Mouse (Mus musculus) heart, postnatal 36 days (tissue): ENCODE measurements around the gene U2surp. TPM values are rescaled to one million over a fixed set of nuclear protein-coding genes. Genes with fewer than 3 reads are reported as not detected.

Experiments
- DNase-seq, 2 experiments: peaks; one replicate each; pipeline ENCODE4 v3.0.0; 2021 to 2022
- intact Hi-C: fragments of 180-260 bp; cut with DNase I; formaldehyde crosslinking; loops from one replicate; pipeline ENCODE4 v1.15.1; 2025
- total RNA-seq, 2 experiments: library from RNA; stranded (reverse); gene quantifications; 2 replicates each; pipeline ENCODE4 v1.2.3; 2021

U2surp gene
- 10 to 100 TPM; 30.8 to 40.2 TPM for total RNA-seq

- intact Hi-C loops: loop anchor here (1.0 to 10.0 kb wide), 2 partner anchors 346 to 443 kb away; partner anchors contain the start of genes Atr and Xrn1
These were observed at the start of gene U2surp for GRCm38 (mm10) chr9:95511472-95512330. U2surp (minus strand) TSS chr9:95511996.

DNA sequence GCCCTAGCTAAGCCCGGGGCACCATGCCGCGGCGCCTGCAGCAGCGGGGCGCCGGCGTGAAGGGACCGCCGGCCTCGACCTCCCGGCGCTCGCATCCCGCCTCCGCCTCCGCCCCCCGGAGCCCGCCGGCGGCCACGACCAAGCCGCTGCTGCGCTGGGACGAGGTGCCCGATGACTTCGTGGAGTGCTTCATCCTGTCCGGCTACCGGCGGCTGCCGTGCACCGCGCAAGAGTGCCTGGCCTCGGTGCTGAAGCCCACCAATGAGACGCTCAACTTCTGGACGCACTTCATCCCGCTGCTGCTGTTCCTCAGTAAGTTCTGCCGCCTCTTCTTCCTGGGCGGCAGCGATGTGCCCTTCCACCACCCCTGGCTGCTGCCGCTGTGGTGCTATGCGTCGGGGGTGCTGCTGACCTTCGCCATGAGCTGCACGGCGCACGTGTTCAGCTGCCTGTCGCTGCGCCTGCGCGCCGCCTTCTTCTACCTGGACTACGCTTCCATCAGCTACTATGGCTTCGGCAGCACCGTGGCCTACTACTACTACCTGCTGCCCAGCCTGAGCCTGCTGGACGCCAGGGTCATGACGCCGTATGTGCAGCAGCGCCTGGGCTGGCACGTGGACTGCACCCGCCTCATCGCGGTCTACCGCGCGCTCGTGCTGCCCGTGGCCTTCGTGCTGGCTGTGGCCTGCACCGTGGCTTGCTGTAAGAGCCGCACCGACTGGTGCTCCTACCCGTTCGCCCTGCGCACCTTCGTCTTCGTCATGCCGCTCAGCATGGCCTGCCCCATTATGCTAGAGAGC, 48.3 kb upstream of the U2surp start:
- intact Hi-C loops: loop anchor here (5.0 kb wide), 1 partner anchor 107 kb away; no protein-coding TSS in a partner anchor
- peak in 1 of 2 experiments; percentile 50 for DNase-seq

More at GRCm38 (mm10) chr9:95511472-95512330, at the start of gene U2surp:
- peak; percentile 94 for DNase-seq

DNA sequence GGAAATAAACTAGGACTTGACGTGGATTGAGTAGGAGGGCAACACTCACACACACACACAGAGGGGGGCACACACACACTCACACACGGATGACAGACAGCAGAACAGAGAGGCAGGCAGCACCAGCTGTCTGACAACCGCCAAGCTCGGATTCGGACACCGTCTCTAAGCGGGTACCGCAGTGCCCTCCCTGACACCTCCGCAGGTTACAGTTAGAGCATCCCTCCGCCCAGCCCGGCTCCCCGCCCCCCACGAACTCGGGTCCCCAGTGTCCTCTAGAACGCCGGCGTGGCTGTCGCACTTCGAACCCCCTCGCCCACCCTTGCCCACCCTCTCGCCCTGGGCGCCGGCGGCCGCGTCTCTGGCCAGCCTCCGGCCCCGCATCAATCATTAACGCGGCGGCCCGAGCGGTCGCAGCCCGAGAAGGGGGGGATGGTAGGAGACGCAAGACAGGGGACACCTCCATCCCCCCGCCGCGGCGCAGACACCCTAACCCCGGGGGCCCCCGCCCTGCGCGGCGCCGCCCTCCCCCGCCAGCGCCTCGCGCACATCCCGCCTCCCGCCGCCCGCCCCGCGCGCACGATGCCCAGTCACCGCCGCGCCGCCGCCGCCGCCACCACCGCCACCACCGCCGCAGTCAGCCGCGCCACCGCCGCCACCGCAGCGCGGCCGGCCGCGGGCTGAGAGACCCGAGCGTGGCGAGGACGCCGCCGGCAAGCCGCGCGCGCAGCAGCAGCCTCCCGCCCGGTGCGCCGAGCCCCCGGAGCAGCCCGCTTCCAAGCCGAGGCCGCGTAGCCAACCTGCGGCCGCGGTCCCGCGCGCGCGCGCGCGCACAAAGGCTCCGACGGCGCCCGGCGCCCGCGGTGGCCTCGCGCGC, 47.5 kb upstream of the U2surp start, which contains the start of gene Paqr9:
Gene Paqr9 (plus strand): TSS at position 599 of the 877 bp plus-strand sequence.
- intact Hi-C loops: no loop called here
- no peak for DNase-seq

DNA sequence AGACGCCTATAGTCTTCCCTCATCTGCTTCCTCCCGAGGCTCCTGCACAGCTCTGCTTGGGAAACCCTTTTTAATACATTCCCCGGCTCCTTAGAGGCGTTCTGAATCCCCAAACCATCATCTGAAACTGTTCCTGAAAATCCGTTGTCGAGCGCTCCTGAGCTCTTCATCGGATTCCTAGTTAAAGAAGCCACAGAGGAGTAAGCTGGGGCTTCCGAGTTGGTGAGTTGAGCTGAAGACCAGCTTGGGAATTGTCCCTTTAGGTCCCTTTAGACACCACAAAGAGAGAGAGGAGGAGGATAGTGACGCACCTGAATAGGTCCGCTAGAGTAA, 46.9 kb upstream of the U2surp start:
- intact Hi-C loops: no loop called here
- no peak for DNase-seq

- intact Hi-C loops: no loop called here
- DNase-seq: no peak
These were observed 45.9 kb upstream of the U2surp start for GRCm38 (mm10) chr9:95557722-95558121.

DNA sequence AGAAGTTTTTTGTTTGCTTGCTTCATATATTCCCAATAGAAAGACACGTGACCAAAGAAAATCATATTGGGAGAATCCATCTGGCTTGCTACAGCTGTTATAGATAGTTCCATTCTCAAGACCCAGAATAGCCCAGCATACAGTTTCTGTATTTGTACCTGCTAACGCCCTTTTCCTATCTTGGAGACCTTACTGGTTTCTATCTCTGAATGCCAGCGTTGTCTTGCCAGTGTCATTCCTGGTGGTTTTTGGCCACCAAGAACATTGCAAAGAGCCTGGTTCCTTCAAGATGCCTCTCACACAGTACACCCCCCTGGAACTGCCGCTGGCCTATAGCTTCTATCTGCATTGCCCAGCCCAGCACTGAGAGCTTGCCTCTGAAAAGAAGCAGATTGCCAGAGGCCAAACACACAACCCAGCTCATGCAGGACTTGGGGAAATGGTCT, 44.3 kb upstream of the U2surp start:
- DNase-seq: no peak
- intact Hi-C loops: no loop called here

GRCm38 (mm10) chr9:95555233-95555740, 43.5 kb upstream of the U2surp start:
- no peak for DNase-seq
- intact Hi-C loops: no loop called here

DNA sequence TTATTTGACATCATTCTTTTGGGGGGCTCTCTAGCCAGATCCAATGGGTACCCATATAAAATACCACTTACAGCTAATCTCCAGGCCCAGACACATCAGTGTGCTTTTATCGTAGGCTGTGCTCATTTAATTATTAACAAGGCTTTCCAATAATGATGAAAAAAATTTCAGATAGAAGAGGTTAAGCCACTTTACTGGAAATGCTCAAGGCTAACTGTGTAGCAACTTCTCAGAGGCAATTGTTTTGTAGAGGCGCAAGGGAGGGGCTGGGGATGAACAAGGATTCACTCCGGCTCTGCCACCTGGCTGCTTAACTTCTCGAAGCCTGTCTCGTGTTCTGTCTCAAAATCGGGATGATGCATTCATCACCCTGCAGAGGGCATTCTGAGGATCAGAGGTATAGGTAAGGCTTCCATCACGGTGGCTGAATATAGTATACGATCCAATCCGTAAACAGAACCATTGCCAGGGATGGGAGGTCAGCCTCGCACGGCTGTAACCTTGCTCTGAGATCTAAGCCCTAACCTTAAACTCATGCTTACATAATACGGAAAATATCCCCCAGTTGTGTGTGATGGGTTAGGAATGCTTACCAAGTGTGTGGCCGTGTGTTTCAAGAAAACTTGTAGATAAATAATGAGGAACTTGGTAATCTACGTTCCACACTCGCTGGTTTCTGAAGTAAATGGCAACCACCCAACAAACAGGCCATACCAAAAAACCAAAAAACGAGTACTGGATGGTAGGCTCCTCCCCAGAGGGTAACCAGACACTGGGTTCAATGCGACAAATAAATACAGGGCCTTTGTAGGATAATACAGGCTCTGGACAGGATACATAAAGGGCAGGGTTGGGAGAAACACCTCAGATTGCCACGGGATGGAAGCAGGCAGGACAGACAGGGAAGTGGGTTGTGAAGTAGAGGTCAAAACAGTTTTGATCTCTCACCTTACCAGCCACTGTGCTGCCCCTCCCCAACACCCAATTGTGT, 42.7 kb upstream of the U2surp start:
- intact Hi-C loops: loop anchor here (5.0 kb wide), 1 partner anchor 118 kb away; no protein-coding TSS in a partner anchor
- no peak for DNase-seq

DNA sequence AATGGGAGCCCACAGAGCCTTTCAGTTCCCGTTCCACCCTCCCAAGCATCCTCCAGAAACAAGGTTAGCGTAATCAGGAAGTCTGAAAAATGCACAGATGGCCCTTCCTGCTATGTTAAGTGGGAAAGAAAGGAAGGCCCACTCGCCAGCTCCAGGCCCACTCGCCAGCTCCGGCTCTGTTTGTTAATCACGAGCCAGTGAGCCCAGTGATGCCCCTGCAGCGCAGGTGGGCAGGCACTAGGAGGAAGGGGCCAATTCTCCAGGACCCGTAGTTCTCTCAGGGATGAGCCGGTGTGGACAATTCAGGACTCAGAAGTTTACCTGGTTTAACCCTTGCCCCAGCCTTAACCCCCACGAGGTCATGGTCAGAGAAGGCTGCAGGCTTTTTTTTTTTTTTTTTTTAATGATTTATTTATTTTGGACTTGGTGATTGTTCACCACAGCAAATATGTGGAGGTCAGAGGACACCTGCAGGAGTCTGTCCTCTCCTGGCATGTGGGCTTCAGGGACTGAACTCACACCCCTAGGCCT, 40.4 kb upstream of the U2surp start:
- intact Hi-C loops: loop anchor here (5.0 kb wide), 1 partner anchor 120 kb away; no protein-coding TSS in a partner anchor
- no peak for DNase-seq

DNA sequence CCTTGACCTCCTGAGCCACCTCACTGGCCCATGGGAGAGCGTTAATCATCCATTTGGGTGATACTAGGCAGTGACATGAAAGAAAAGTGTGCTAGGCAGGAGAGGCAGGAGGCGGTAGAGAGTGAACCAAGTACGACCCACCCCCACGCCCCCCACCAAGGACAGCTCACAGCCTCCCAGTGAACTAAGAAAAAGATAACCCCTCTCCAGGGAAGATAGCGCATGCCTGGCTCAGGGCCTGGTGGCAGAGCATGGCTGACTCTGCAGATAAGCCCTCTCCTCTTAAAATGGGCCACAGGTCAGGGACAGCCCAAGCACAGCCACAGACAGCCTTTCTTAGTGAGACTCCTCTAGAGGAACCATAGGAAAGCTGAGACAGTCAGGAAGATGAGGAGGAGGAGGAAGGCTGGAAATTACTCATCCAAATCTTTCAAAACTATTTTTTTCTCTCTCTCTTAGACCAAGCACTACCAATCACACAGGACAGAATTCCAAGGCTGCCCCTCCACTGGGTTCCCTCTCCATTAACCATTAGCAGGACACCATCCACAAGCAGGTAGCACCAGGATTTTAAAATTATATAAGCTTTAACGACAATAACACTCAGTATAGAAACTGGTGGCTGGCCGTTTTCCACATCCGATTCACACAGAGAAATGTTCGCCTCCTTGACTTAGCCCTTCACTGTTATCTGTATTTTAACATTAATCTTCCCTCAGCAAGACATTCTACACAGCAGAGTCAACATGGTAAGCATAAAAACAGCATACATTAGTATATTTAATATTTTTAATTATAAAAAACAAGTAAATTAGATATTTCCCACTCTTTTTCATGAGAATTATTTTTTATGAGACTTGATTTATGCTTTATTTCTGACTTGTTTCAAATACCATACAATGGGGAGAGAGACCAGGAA, 39.3 kb upstream of the U2surp start:
- intact Hi-C loops: loop anchor here (5.0 kb wide), 1 partner anchor 121 kb away; no protein-coding TSS in a partner anchor
- DNase-seq: peak in 1 of 2 experiments; percentile 32

DNA sequence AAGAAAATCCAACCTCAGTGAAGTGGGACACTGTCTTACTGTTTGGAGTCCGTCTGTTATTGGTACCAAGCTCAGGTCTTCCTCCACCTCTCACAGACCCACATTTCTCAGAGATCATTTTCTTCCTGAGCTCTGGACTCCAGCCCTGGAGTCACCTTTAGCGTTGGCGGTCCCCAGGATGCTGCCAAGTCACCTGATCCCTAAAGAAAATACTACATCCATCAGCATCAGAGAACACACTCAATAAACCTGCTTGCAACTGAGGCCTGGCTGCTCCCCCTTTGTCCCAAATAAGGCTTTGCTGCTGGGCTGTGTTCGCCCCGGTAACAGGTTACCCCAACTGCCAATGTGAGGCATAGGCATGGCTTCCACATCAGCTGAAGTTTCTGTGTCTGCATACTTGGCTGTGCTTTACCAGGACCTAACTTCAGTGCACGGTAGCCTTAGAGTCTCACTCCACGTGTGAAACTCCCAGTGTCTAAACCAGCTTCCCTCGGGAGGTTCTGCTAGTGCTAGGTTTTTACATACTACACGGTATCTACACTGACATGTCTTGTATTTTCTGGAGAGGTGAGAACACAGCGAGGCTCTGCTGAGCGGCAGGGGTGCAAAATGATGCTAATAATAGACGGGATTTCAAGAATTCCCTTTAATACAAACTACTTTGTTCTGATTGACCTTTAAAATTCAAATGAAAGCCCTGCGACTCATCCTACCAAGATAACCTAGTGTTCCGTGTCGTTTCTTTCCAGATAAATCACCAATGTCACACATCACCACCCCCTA, 38.0 kb upstream of the U2surp start:
- DNase-seq: no peak
- intact Hi-C loops: loop anchor here (5.0 kb wide), 1 partner anchor 122 kb away; no protein-coding TSS in a partner anchor

- DNase-seq: no peak
- intact Hi-C loops: no loop called here
These were observed 34.9 kb upstream of the U2surp start for GRCm38 (mm10) chr9:95546679-95547078.

- intact Hi-C loops: loop anchor here (5.0 kb wide), 1 partner anchor 43 kb away; no protein-coding TSS in a partner anchor
- DNase-seq: no peak
These were observed 32.8 kb upstream of the U2surp start for GRCm38 (mm10) chr9:95544598-95544997.

DNA sequence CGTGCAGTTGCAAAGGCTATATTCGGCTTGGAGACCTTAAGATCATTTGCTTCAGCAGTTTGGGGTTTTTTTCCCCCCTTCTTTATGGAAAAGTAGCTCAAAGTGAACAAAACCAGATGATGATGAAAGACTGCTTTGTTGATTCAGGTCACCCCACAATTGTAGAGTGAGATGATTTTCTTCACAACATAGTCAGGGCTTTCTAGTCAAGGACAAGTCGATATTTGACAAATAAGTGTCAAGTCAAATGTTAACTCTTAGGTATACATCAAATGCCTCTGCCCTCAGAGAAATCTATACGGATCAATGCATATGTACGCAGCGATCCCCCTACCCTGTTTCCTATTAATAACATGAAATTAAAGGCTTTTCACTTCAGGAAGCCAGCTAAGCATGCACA, 30.7 kb upstream of the U2surp start:
- intact Hi-C loops: loop anchor here (5.0 kb wide), 1 partner anchor 45 kb away; no protein-coding TSS in a partner anchor

GRCm38 (mm10) chr9:95541650-95542432, 30.0 kb upstream of the U2surp start:
- intact Hi-C loops: loop anchor here (5.0 kb wide), 1 partner anchor 45 kb away; no protein-coding TSS in a partner anchor
- DNase-seq: no peak

More for the DNA sequence above, 30.7 kb upstream of the U2surp start:
- no peak for DNase-seq
